In the genomic region with DNA sequence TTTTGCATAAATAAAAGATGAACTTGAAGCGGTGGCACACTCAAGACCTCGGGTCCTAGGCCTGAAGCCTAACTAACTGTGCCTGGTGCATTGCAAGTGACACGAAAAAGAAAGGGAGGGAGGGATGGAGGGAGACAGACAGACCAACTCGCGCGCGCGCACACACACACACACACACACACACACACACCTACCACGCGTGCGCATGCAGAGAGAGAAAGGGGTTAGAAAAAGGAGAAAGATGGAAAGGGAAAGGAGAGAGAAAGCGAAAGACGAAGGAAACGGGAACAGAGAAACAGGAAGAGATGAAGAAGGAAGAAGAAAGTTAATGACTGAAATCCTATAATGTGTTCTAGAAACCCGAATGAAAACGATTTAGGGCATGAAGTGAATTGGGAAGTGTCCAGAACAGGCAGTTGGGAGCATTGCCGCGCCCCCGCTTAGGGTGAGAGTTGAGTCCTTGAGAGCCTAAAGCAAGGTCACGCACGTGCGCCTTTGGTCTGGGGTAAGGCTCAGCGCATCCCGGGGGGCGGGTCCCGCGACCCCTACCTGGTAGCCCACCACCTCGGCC, we compare ENCODE assay signal across 8 mouse cellular contexts. TPM values are rescaled to one million over a fixed set of nuclear protein-coding genes. Genes with fewer than 3 reads are reported as not detected.
A peak's percentile ranks its signal among the peaks of the same experiment; 100 is the strongest.
DNase-seq lines count a peak whose midpoint lies in the region; ATAC-seq and TF ChIP-seq lines count a peak whose summit lies in the region.

No protein-coding gene starts in this region.

- TF ChIP-seq EP300 in ES-Bruce4 (IDR thresholded peaks at IDR 0.05; ENCODE audit: insufficient read depth, low read depth, low read length), result no peak

- peak overlapping the region; percentile 76 for H3K9ac ChIP-seq in ES-Bruce4 (ENCODE audit: low read depth, poor library complexity, severe bottlenecking)
- peak overlapping the region; percentile 87 for H3K9ac ChIP-seq in embryonic facial prominence, embryonic 12.5 days

- TF ChIP-seq CTCF in ES-Bruce4 (IDR thresholded peaks at IDR 0.05; ENCODE audit: low read depth, low read length), result no peak

- no peaks in the 10 kb centered on the region for H3K27me3 ChIP-seq in ES-Bruce4 (ENCODE audit: control insufficient read depth, insufficient read depth, low read length, poor library complexity, severe bottlenecking)
- H3K27me3 ChIP-seq in embryonic facial prominence, embryonic 12.5 days, result no peaks in the 10 kb centered on the region

- H3K4me2 ChIP-seq in embryonic facial prominence, embryonic 12.5 days (replicated peaks), result peak overlapping the region; percentile 82

- peak overlapping the region; percentile 31 for H3K27ac ChIP-seq in ES-Bruce4 (ENCODE audit: insufficient read depth, low read length)
- peak overlapping the region; percentile 96 for H3K27ac ChIP-seq in embryonic facial prominence, embryonic 12.5 days

- peak; percentile 8 for DNase-seq in adrenal gland, adult 8-10 months
- DNase-seq in layer of hippocampus, postnatal 36 days, result peak; percentile 19 to 45
- peak; percentile 16 for DNase-seq in lung, postnatal 36 days
- peak; percentile 49 to 58 for DNase-seq in right cerebral cortex, adult 2 months (ENCODE audit: low spot score in 2 of 2)
- no peak for DNase-seq in urinary bladder, adult 2 months (ENCODE audit: low spot score)

- TF ChIP-seq POLR2A in ES-Bruce4 (IDR thresholded peaks at IDR 0.05; ENCODE audit: insufficient read depth, low read length), result no peak

- H3K9me3 ChIP-seq in ES-Bruce4 (replicated peaks; ENCODE audit: control insufficient read depth, insufficient read depth, low read length, poor library complexity, severe bottlenecking), result no peaks in the 10 kb centered on the region
- no peaks in the 10 kb centered on the region for H3K9me3 ChIP-seq in embryonic facial prominence, embryonic 12.5 days

- 6% methylated on average over 28 of the region's 28 CpGs for WGBS in embryonic facial prominence, embryonic 12.5 days

- H3K36me3 ChIP-seq in ES-Bruce4 (ENCODE audit: control insufficient read depth, insufficient read depth, low read length, poor library complexity, severe bottlenecking), result no peaks in the 10 kb centered on the region; the same call in 1 of the 2 replicates
- peaks cover 9% of the 10 kb centered on the region for H3K36me3 ChIP-seq in embryonic facial prominence, embryonic 12.5 days

- ATAC-seq in embryonic facial prominence, embryonic 12.5 days (ENCODE audit: insufficient number of reproducible peaks, insufficient read depth, low FRiP score, low TSS enrichment), result peak; percentile 58; the same call in 1 of the 2 replicates
- ATAC-seq in hematopoietic stem cell, adult 5-6 weeks (replicated peaks in 1 of 2; ENCODE audit: insufficient read depth in 1 of 2, low FRiP score in 2 of 2, low TSS enrichment in 1 of 2, low read depth in 1 of 2, poor library complexity in 2 of 2, severe bottlenecking in 2 of 2), result peak; percentile 5 to 13; a peak in 1 of 4 replicates

- H3K4me3 ChIP-seq in ES-Bruce4 (ENCODE audit: low read depth, low read length), result peak overlapping the region; percentile 82
- peak overlapping the region; percentile 57 for H3K4me3 ChIP-seq in embryonic facial prominence, embryonic 12.5 days

- H3K4me1 ChIP-seq in ES-Bruce4 (ENCODE audit: control insufficient read depth, insufficient read depth, low read length), result no peaks in the 10 kb centered on the region
- H3K4me1 ChIP-seq in embryonic facial prominence, embryonic 12.5 days, result peaks cover 5% of the 10 kb centered on the region; the same call in 1 of the 2 replicates

RNA-seq across cellular contexts. Expression of gene Nudt19, which starts 1.4 kb away (rescaled TPM):
- polyA plus RNA-seq in ES-Bruce4 (2011; ENCODE audit: insufficient read depth, insufficient read length, low read depth, missing spikeins), result 43.0 and 46.3 TPM in 2 replicates
- total RNA-seq in adrenal gland, adult 8-10 months (2022), result 10 to 100 TPM; 44.2 to 54.7 (median 49.3) TPM
- polyA plus RNA-seq in embryonic facial prominence, embryonic 12.5 days (2016; fragmentation: Nextera tagmentation; extraction: Ambion mirVana), result 45.6 and 48.9 TPM in 2 replicates
- total RNA-seq in hematopoietic stem cell, adult 5-6 weeks (2017), result 49.6 and 52.3 TPM in 2 replicates
- 10 to 100 TPM; 65.2 to 73.8 TPM for total RNA-seq in layer of hippocampus, postnatal 36 days (2021)
- polyA plus RNA-seq in urinary bladder, adult 2 months (2012; rRNA removed), result 39.6 and 48.1 TPM in 2 replicates

RNA-seq across cellular contexts. Expression of gene Tdrd12, which starts 17.1 kb away (rescaled TPM):
- polyA plus RNA-seq in ES-Bruce4 (2011; ENCODE audit: insufficient read depth, insufficient read length, low read depth, missing spikeins), result 74.9 and 75.1 TPM in 2 replicates
- under 1 TPM in 2 of 4 experiments, not detected in 2; 0.16 to 0.63 TPM for total RNA-seq in adrenal gland, adult 8-10 months (2022)
- 0.22 and 0.80 TPM in 2 replicates for polyA plus RNA-seq in embryonic facial prominence, embryonic 12.5 days (2016; fragmentation: Nextera tagmentation; extraction: Ambion mirVana)
- total RNA-seq in hematopoietic stem cell, adult 5-6 weeks (2017), result not detected in 2 replicates
- total RNA-seq in layer of hippocampus, postnatal 36 days (2021), result under 1 TPM; 0.52 to 0.63 TPM
- 0.03 and 0.07 TPM in 2 replicates for polyA plus RNA-seq in urinary bladder, adult 2 months (2012; rRNA removed)

RNA-seq across cellular contexts. Expression of gene Rgs9bp, which starts 30.7 kb away (rescaled TPM):
- 4.6 and 4.8 TPM in 2 replicates for polyA plus RNA-seq in ES-Bruce4 (2011; ENCODE audit: insufficient read depth, insufficient read length, low read depth, missing spikeins)
- under 1 TPM; 0.11 to 0.24 (median 0.18) TPM for total RNA-seq in adrenal gland, adult 8-10 months (2022)
- polyA plus RNA-seq in embryonic facial prominence, embryonic 12.5 days (2016; fragmentation: Nextera tagmentation; extraction: Ambion mirVana), result 0.09 and 0.20 TPM in 2 replicates
- total RNA-seq in hematopoietic stem cell, adult 5-6 weeks (2017), result 0.19 and 0.84 TPM in 2 replicates
- total RNA-seq in layer of hippocampus, postnatal 36 days (2021), result under 1 TPM; 0.23 to 0.37 TPM
- polyA plus RNA-seq in urinary bladder, adult 2 months (2012; rRNA removed), result 0.40 and 0.52 TPM in 2 replicates

RNA-seq across cellular contexts. Expression of gene Ankrd27, which starts 31.4 kb away (rescaled TPM):
- polyA plus RNA-seq in ES-Bruce4 (2011; ENCODE audit: insufficient read depth, insufficient read length, low read depth, missing spikeins), result 64.1 and 74.9 TPM in 2 replicates
- total RNA-seq in adrenal gland, adult 8-10 months (2022), result 10 to 100 TPM; 26.0 to 39.4 (median 30.5) TPM
- 41.2 and 41.6 TPM in 2 replicates for polyA plus RNA-seq in embryonic facial prominence, embryonic 12.5 days (2016; fragmentation: Nextera tagmentation; extraction: Ambion mirVana)
- total RNA-seq in hematopoietic stem cell, adult 5-6 weeks (2017), result 37.3 and 42.2 TPM in 2 replicates
- 10 to 100 TPM; 42.0 to 44.1 TPM for total RNA-seq in layer of hippocampus, postnatal 36 days (2021)
- 27.8 and 31.1 TPM in 2 replicates for polyA plus RNA-seq in urinary bladder, adult 2 months (2012; rRNA removed)
